ENCODE assay signal across 10 mouse cellular contexts in the genomic region with DNA sequence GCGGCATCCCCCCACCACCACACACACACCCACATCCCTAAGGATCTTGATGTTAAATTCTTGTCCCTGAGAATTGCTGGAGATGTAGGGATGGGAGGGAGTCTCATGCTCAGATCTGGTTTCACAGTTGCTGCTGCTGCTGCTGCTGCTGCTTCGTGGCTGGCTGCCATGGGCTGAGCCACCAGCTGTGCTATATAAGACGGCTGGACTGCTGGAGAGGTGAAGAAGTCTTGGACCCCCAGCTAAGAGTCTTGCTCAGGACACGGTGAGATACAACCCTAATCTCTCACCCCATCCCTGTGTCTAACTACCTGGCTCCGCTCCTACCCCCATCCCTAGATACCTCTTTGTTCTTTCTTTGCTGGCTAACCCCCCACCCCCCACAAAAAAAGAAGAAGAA. TPM values are rescaled to one million over a fixed set of nuclear protein-coding genes. Genes with fewer than 3 reads are reported as not detected.
DNase-seq lines count a peak whose midpoint lies in the region; ATAC-seq and TF ChIP-seq lines count a peak whose summit lies in the region.
"Had no signal": no experiment of that assay in that cellular context is flagged by ENCODE, and none has a peak within 500 bp of the region (broad histone marks: within the 10 kb centered on the region; RNA-seq: fewer than 3 reads in every experiment).

TSS of gene Cilp (plus strand) at position 222 of the 400 bp plus-strand sequence.

- H3K4me1 ChIP-seq in forebrain, embryonic 12.5 days, result peaks cover 28% of the 10 kb centered on the region
- H3K4me1 ChIP-seq in forebrain, embryonic 11.5 days (replicated peaks; ENCODE audit: control insufficient read depth, insufficient read depth, low read length), result peaks cover 12% of the 10 kb centered on the region
- H3K4me1 ChIP-seq in kidney, embryonic 16.5 days (ENCODE audit: insufficient read depth, low read length), result peaks cover 11% of the 10 kb centered on the region; the same call in 1 of the 2 replicates
- peaks cover 9% of the 10 kb centered on the region for H3K4me1 ChIP-seq in kidney, adult 2 months (ENCODE audit: control insufficient read depth, insufficient read depth, low read length)
- no peaks in the 10 kb centered on the region for H3K4me1 ChIP-seq in stomach, postnatal 0 days (replicated peaks; ENCODE audit: control insufficient read depth, insufficient read depth)

- TF ChIP-seq POLR2A in kidney, adult 2 months (IDR thresholded peaks at IDR 0.05; ENCODE audit: low read depth, low read length), result no peak

- no peak within 1 kb of the TSS for H3K4me2 ChIP-seq in forebrain, embryonic 12.5 days
- H3K4me2 ChIP-seq in forebrain, embryonic 11.5 days (ENCODE audit: low read depth, low read length, severe bottlenecking), result no peak within 1 kb of the TSS
- H3K4me2 ChIP-seq in kidney, embryonic 16.5 days (replicated peaks; ENCODE audit: low read depth, low read length), result no peak within 1 kb of the TSS
- no peak within 1 kb of the TSS; the same call in 1 of the 2 replicates for H3K4me2 ChIP-seq in stomach, postnatal 0 days (replicated peaks; ENCODE audit: low read depth)

- DNase-seq in forebrain, embryonic 11.5 days (ENCODE audit: low spot score), result no peak
- DNase-seq in kidney, adult 2 months, result no peak
- peak; percentile 38 for DNase-seq in urinary bladder, postnatal 14 days (ENCODE audit: low spot score)
- no peak for DNase-seq in urinary bladder, adult 18-20 months (ENCODE audit: low spot score in 2 of 2)
- no peak for DNase-seq in stomach, postnatal 0 days (ENCODE audit: low spot score)
- no peak for DNase-seq in left cerebral cortex, adult 9 months (ENCODE audit: low spot score in 2 of 2)

- H3K9ac ChIP-seq in forebrain, embryonic 12.5 days, result no peak within 1 kb of the TSS
- no peak within 1 kb of the TSS for H3K9ac ChIP-seq in forebrain, embryonic 11.5 days (ENCODE audit: low read length)
- H3K9ac ChIP-seq in kidney, embryonic 16.5 days (replicated peaks; ENCODE audit: low read length), result no peak within 1 kb of the TSS; the same call in 1 of the 2 replicates
- H3K9ac ChIP-seq in stomach, postnatal 0 days (ENCODE audit: low read length), result no peak within 1 kb of the TSS
- H3K9ac ChIP-seq: liver, embryonic 14.5 days had no signal

- no peak within 1 kb of the TSS for H3K4me3 ChIP-seq in forebrain, embryonic 12.5 days (replicated peaks)
- no peak within 1 kb of the TSS for H3K4me3 ChIP-seq in forebrain, embryonic 11.5 days (ENCODE audit: low read depth, low read length)
- H3K4me3 ChIP-seq in kidney, embryonic 16.5 days (ENCODE audit: low read length), result no peak within 1 kb of the TSS
- no peak within 1 kb of the TSS for H3K4me3 ChIP-seq in kidney, adult 2 months (ENCODE audit: insufficient read depth, low read depth, low read length)
- H3K4me3 ChIP-seq in stomach, postnatal 0 days (ENCODE audit: low read depth, low read length), result no peak within 1 kb of the TSS

- H3K27ac ChIP-seq in forebrain, embryonic 12.5 days, result peak within 1 kb of the TSS; percentile 65; the same call in 1 of the 2 replicates
- no peak within 1 kb of the TSS for H3K27ac ChIP-seq in forebrain, embryonic 11.5 days (ENCODE audit: low read depth, low read length)
- H3K27ac ChIP-seq in kidney, embryonic 16.5 days (ENCODE audit: low read length), result no peak within 1 kb of the TSS
- no peak within 1 kb of the TSS for H3K27ac ChIP-seq in kidney, adult 2 months (ENCODE audit: insufficient read depth, low read depth, low read length)
- H3K27ac ChIP-seq in stomach, postnatal 0 days (replicated peaks), result peak within 1 kb of the TSS; percentile 8; the same call in 1 of the 2 replicates
- H3K27ac ChIP-seq: liver, embryonic 14.5 days had no signal

- no peaks in the 10 kb centered on the region for H3K9me3 ChIP-seq in forebrain, embryonic 12.5 days
- H3K9me3 ChIP-seq in forebrain, embryonic 11.5 days (ENCODE audit: control insufficient read depth, low read length), result no peaks in the 10 kb centered on the region
- H3K9me3 ChIP-seq in kidney, embryonic 16.5 days (ENCODE audit: low read length), result no peaks in the 10 kb centered on the region
- no peaks in the 10 kb centered on the region for H3K9me3 ChIP-seq in stomach, postnatal 0 days (ENCODE audit: control insufficient read depth, low read length)
- H3K9me3 ChIP-seq: G1E had no signal

- no peaks in the 10 kb centered on the region for H3K36me3 ChIP-seq in forebrain, embryonic 12.5 days (replicated peaks)
- no peaks in the 10 kb centered on the region for H3K36me3 ChIP-seq in forebrain, embryonic 11.5 days (ENCODE audit: control insufficient read depth, insufficient read depth, low read length)
- no peaks in the 10 kb centered on the region for H3K36me3 ChIP-seq in kidney, embryonic 16.5 days (ENCODE audit: insufficient read depth, low read length)
- H3K36me3 ChIP-seq in kidney, adult 2 months (ENCODE audit: control insufficient read depth, insufficient read depth, low read length), result no peaks in the 10 kb centered on the region
- H3K36me3 ChIP-seq in stomach, postnatal 0 days (ENCODE audit: control insufficient read depth, insufficient read depth, low read length), result no peaks in the 10 kb centered on the region
- H3K36me3 ChIP-seq: G1E had no signal

- TF ChIP-seq EP300 in stomach, postnatal 0 days (optimal IDR thresholded peaks at IDR 0.05), result no peak

- peaks cover 7% of the 10 kb centered on the region; the same call in 1 of the 2 replicates for H3K27me3 ChIP-seq in forebrain, embryonic 12.5 days
- H3K27me3 ChIP-seq in forebrain, embryonic 11.5 days (ENCODE audit: control insufficient read depth, insufficient read depth, low read length), result no peaks in the 10 kb centered on the region
- no peaks in the 10 kb centered on the region for H3K27me3 ChIP-seq in kidney, embryonic 16.5 days (ENCODE audit: insufficient read depth, low read length)
- H3K27me3 ChIP-seq in kidney, adult 2 months (replicated peaks; ENCODE audit: control insufficient read depth, insufficient read depth, low read length), result no peaks in the 10 kb centered on the region
- no peaks in the 10 kb centered on the region for H3K27me3 ChIP-seq in stomach, postnatal 0 days (ENCODE audit: control insufficient read depth, insufficient read depth, low read length)

- no peak for TF ChIP-seq CTCF in kidney, adult 2 months (conservative IDR thresholded peaks at IDR 0.05; ENCODE audit: insufficient read depth, insufficient read length, low read depth, low read length)
- TF ChIP-seq CTCF in stomach, postnatal 0 days (IDR thresholded peaks at IDR 0.05; ENCODE audit: low read depth), result no peak

- 47% methylated on average over 5 of the region's 5 CpGs for whole genome bisulfite sequencing in forebrain, embryonic 12.5 days
- 45% methylated on average over 5 of the region's 5 CpGs for WGBS in forebrain, embryonic 11.5 days
- WGBS in kidney, embryonic 16.5 days, result 18% methylated on average over 5 of the region's 5 CpGs
- 52% methylated on average over 5 of the region's 5 CpGs for WGBS in kidney, adult 2 months
- WGBS in stomach, postnatal 0 days, result 50% methylated on average over 5 of the region's 5 CpGs

- ATAC-seq in forebrain, embryonic 12.5 days (ENCODE audit: low FRiP score), result no peak
- ATAC-seq in forebrain, embryonic 11.5 days (replicated peaks; ENCODE audit: low FRiP score), result no peak
- ATAC-seq in kidney, embryonic 16.5 days (ENCODE audit: low FRiP score, low TSS enrichment), result 0 out of 2 replicates have a peak, but pooled peaks have one; percentile 46
- ATAC-seq in stomach, postnatal 0 days (ENCODE audit: low FRiP score, low TSS enrichment), result peak; percentile 56; the same call in 1 of the 2 replicates

RNA-seq across cellular contexts. Expression of gene Cilp, which starts in this region (rescaled TPM):
- polyA plus RNA-seq in forebrain, embryonic 12.5 days (2016; fragmentation: Nextera tagmentation; extraction: Ambion mirVana), result 0.65 and 0.68 TPM in 2 replicates
- 0.52 and 0.92 TPM in 2 replicates for polyA plus RNA-seq in forebrain, embryonic 11.5 days (2014; fragmentation: Nextera tagmentation; extraction: Ambion mirVana)
- 0.76 and 0.82 TPM in 2 replicates for polyA plus RNA-seq in kidney, embryonic 16.5 days (2015; fragmentation: Nextera tagmentation; extraction: Ambion mirVana)
- polyA plus RNA-seq in kidney, adult 2 months (2012; rRNA removed), result 1.1 and 1.4 TPM in 2 replicates
- 0.61 and 0.79 TPM in 2 replicates for polyA plus RNA-seq in stomach, postnatal 0 days (2015; fragmentation: Nextera tagmentation; extraction: Ambion mirVana)
- polyA plus RNA-seq: G1E had no signal

Comparison
In these comparisons a context has a peak if more than half of its experiments do, and no peak if none do; other contexts are left out.
1. Peak in ATAC-seq in kidney, embryonic 16.5 days; RNA of the gene not detected or under 1 TPM.
2. Peak in ATAC-seq and H3K27ac ChIP-seq in stomach, postnatal 0 days; RNA of the gene not detected or under 1 TPM.